Mouse (Mus musculus) liver, embryonic 14.5 days (tissue): Measurements from ENCODE around the gene Cyb561d2.

ENCODE experiments used
- CTCF ChIP-seq: IDR thresholded peaks from 2 replicates; pipeline ENCODE4 v1.5.1; 2016; ENCODE audit warnings: antibody characterized with exemption, low read depth, control low read depth
- EP300 ChIP-seq: IDR thresholded peaks from 2 replicates; pipeline ENCODE4 v1.6.1; 2016; ENCODE audit warnings: antibody characterized with exemption, low read depth

- no peak for TF ChIP-seq CTCF
- no peak for TF ChIP-seq EP300
These were observed 24.9 kb upstream of the Cyb561d2 start for GRCm38 (mm10) chr9:107566855-107567254.
